Mouse (Mus musculus): Measurements from ENCODE around the gene Epc2.

DNA sequence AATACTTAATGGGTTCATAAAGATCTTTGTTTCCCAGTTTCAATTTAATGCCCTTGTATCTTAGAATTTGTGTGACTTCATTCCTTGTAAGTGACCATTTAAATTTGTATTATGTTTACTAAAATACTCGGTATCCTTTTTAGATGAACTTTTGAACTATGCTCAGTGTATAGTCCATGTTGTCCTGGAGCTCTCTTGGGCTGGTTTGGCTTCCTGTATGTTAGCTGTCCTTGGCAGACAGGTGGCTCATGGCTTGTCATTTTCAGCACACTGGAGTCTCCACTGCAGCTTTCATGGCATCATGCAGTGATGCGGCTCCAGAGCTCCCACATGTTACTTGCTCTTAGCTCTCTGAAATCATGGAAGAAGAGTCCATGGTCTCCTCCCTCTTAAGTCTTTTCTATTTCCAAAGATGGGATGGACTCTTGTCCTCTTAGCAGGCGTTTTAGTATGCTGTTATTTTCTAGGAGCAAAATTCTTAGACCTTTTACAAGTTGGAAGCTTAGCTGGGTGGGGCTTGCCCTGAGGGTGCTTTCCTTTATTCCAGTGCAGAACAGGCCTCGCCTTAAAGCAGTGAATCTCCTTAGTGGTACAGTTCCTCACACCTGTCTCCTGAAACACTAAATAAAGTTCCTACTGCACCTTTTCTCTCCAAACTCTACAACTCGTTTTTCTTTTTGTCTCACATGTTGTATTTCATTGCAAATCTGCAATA is 20.5 kb downstream of the Epc2 start:
- TF ChIP-seq CTCF (conservative IDR thresholded peaks at IDR 0.05; ENCODE audit: low read length) (no peak), NANOG (IDR thresholded peaks at IDR 0.05; ENCODE audit: borderline replicate concordance, low read length) (no peak), POU5F1 (IDR thresholded peaks at IDR 0.05; ENCODE audit: borderline replicate concordance, low read length) (no peak)

Data from E14TG2a.4 (cell line).